Mouse (Mus musculus): ENCODE results near the gene Hipk2.

Gene Hipk2

DNA sequence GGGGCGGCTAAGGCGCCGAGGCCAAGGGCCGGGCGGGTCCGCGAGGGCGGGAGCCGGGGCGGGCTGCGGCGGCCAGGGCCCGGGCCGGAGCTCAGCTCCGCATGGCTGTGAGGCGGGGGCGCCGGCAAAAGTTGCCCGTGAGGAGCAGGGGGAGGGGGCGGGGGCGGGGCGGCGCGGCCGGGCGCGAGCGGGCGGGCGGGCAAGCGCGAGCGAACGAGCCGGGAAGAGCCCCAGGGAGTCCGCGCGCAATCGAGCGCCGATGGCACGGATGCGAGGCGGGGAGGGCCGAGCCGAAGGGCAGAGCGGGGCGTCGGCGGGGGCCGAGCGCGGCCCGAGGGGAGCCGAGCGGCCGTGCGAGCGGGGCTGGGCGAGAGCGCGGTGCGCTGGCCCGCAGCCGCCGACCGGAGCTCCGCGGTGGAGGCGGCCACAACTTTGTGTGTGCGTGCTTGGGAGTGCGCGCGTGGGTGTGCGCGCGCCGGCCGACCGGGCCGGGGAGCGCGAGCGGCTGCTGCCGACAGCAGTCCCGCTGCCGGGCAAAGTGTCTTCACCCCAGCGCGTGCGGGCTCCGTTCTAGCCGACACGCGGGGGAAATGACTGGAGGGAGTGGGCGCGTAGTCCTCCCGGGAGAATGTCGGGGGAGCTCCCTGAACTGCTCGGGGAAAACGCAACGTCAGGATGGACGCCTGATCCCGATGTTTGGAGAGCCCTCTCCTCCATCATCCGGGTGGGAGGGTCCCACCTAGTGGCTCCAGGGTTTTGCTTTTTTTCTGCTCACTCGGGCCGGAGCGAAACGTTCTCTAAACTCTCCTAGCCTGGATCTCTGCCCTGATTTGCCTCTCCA, at the start of gene Hipk2:
Hipk2 (minus strand) TSS at position 95 of the 841 bp plus-strand sequence.
- no peak for DNase-seq (ENCODE audit: extremely low read depth, low read depth, low spot score)

DNA sequence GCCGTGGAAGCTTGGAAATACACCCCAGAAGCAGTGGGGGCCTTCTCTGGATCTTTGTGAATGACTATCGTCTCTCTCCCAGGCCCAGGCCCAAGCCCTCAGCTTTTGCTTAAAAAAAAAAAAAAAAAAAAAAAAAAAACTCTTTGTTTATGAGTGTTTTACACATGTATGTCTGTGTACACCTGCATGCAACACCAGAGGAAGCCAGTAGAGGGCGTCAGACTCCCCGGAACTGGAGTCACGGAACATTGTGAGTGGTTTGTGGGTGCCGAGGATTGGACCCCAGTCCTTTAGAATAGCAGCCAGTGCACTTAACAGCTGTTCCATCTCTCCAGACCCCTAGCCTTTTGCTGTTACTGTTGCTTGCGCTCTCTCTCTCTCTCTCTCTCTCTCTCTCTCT, 49.8 kb upstream of the Hipk2 start:
- no peak for DNase-seq (ENCODE audit: extremely low read depth, low read depth, low spot score)

DNA sequence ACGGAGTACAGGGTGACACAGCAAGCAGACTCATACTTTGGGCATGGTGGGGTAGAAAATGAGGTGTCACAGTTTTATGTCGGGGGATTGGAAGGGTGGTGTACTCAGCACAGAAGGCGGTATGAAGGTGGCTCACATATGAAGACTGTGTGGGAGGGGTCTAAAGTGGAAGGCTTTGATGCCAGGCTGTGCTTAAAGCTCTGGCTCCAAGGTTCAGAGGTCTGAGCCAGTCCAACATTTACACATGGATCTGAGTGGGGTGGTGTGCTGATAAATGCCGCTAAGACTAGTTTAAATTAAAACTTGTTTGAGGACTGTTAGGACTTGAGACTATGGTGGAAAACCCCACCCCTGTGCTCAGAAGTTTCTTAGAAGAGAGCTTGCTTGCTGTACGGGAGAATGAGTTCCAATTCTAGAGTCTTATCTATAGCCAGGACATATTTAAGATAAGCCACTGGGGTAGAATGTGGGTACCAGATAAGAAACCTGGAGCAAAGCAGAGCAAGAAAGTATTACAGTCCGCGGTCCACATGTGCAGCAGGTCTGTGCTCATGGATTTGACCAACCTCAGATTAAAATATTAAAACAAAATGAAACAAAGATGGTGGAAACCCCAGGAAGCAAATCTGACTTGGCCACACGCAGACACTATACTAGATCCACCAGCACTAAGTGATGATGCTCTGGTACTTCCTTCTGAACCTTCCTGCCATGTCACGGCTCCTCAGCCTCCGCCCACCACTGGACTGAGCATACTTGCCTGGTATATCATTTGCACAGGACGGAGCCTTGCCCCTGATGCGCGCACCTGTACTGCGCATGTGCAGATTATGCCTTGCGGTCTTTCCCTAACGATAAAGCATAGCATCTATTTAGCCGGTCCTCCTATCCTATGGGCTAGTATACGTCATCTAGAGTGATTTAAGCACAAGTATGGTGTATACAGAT, 48.2 kb upstream of the Hipk2 start:
- no peak for DNase-seq (ENCODE audit: extremely low read depth, low read depth, low spot score)

DNA sequence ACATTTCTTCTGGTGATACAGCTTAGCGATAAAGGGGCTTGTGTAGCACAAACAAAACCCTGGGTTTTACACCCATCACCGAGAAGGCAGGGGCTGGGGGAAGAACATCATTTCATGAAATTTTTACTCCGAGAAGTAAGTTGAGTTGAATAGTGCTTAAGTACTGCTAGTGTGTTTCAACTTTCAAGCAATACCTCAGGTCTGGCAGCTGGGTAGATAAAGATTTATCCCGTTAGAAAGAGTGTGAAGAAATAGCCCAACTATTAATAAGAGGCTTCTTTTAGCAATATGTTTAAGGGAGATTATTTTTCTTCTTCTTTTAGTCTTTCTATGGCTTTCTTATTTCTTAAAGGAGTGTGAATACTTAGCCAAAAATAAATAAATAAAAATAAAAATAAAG, 47.5 kb upstream of the Hipk2 start:
- DNase-seq (ENCODE audit: extremely low read depth, low read depth, low spot score) = no peak

DNA sequence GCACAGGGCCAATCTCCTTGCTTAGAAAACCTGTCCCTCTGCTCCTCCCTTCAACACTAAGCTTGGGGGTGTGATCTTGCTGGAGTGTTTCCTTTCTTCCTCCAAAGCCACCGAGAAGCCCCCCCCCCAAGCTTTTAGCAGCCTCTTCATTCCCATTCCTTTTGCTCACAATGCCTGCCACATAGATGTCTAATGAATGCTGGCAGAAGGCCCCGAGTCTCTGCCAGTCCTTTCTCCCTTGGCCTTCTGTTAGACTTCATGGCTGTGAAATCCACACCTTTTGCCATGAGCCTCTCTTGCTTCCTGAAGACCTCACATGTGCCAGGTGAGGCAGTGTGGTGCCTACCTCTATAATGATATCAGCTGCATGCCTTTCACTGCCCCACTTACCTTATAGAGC, 46.6 kb upstream of the Hipk2 start:
- DNase-seq (ENCODE audit: extremely low read depth, low read depth, low spot score) = no peak

DNA sequence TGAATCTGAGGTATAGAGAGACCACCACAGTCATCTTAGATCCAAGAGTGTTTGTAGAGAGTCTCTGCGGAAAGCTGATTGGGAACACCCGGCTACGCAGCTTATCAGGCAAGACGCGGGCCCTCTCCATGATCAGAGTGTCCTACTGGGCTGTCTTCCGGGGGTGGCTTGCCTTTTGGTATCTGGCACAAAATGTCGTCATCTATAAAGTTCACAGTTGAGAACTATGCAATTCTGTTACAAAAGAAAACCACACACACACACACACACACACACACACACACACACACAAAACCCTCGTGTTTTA, 45.8 kb upstream of the Hipk2 start:
- no peak for DNase-seq (ENCODE audit: extremely low read depth, low read depth, low spot score)

DNA sequence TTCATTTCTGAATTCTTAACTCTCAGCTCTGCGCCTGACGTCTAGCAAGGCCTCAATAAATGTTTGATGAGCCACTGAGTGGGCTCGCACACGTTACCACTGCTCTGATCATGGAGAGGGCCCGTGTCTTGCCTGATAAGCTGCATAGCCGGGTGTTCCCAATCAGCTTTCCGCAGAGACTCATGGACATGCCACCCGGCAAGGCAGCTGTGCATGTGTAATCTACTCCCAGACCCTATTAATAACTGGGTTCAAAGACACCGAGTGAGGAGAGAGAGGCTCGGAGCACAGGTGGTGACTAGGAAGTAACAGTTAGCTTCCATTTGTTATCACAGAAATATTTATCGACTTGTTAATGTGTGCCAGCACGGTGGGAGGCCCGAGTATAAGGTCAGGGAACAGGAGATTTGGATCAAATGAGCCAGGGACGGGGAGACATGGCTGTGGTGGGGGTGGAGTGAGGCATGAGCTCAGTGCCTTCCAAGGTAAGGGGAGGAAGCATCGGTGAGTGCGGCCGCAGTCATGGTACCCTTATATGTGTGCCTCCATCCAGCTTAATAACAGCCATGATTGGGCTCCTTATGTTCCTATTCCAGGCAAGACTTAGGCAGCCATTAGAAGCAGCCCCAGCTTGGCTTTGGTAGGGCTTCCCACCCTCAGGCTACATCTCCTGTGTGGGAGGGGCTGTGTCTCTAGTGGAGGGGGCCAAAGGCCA, 45.3 kb upstream of the Hipk2 start:
- DNase-seq (ENCODE audit: extremely low read depth, low read depth, low spot score) = no peak

DNA sequence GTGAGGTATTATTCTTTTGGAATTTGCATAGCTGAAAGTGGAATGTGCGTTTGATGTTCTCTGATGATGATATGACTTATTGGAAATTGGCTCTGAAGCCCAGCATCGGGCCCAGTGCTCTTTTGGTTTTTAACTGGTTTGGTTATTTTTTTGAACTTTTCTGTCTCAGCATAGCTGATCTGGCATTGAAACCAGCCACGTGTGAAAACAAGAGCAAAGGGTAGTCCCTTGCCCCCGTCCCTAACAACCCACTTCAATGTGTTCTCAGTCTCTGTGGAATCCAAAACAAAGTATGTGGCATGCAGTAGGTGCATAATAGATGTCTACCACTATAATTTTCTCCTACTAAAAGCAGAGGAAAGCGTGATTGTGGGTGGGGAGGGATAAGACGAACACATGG, 44.2 kb upstream of the Hipk2 start:
- no peak for DNase-seq (ENCODE audit: extremely low read depth, low read depth, low spot score)

DNA sequence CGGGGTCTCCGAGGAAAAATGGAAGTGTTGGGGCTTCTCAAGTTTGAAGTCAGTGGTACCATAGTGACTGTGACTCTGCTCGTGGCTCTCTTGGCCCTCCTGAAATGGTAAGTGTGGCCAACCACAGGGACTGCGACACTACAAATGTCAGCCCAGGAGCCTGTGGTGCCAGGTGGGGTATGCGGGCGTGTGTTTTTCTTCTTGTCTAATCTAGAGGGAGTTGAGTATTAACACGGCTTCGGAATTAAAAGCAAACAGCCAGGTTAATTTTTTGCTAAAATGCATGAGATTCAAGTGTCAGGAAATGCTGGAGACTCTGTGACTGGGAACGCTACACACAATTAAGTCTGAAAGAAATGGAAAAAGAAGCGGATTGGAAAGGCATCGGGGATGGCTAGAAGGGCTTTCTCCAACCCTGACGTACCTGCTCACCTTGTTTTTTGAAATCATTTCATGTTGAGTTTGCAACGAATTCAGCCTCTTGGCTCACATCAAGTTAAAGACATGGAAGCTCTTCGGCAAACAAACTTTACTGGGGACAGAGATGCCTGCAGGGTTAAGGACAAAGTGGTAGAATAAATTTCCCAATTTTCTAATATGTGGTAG, 43.3 kb upstream of the Hipk2 start:
- DNase-seq (ENCODE audit: extremely low read depth, low read depth, low spot score) = peak; percentile 5

DNA sequence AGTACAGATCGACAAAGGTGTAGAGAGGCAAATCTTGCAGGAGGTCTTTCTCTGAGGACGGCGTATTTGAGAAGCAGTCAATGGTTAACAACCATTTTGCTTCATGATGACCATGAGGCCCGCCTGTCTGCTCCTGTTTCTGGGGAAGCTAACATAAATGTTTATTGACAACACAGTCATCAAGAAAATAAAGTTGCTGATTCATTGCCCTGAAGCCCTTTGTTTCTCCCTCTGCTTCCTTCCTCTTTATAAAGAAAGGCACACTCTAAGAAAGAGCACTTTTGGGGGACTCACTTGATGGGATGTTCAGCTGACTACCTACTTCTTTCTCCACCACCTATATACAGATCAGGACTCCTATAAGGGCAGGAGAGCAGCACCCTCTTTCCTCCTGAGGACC, 42.8 kb upstream of the Hipk2 start:
- no peak for DNase-seq (ENCODE audit: extremely low read depth, low read depth, low spot score)

DNA sequence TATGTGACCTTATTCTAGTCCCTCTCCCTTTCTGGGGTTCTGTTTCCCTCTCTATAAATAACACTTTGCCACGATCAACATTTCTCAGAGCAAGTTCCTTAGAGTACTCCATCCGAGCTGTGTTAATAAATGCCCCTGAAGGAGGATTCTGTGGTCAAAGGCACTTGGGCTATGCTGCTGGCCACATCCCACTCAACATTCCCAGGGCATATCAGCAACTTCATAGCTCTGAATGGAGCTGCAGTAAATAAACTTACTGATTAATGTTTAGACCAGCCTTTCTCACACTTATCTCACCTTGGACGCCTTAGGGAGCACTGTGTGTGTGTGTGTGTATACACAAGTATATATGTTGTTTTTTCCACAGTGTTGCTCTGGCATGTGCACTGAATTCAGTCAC, 41.5 kb upstream of the Hipk2 start:
- no peak for DNase-seq (ENCODE audit: extremely low read depth, low read depth, low spot score)

DNA sequence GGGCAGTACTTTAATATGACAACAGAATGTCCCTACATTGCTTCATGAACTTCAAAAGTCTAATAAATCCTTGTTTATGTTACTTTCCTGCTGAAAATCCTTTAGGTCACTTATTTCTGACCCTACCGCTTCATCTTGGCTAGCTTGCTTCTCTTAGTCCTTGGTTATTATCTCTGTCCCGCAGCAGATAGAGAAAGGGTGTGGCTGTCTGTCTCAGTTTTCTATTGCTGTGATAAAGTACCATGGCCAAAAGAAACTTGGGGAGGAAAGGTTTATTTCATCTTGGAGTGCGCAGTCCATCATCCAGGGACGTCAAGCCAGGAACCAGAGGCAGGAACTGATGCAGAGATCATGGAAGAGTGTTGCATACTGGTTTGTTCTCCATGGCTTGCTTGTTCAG, 40.6 kb upstream of the Hipk2 start:
- DNase-seq (ENCODE audit: extremely low read depth, low read depth, low spot score) = no peak

DNA sequence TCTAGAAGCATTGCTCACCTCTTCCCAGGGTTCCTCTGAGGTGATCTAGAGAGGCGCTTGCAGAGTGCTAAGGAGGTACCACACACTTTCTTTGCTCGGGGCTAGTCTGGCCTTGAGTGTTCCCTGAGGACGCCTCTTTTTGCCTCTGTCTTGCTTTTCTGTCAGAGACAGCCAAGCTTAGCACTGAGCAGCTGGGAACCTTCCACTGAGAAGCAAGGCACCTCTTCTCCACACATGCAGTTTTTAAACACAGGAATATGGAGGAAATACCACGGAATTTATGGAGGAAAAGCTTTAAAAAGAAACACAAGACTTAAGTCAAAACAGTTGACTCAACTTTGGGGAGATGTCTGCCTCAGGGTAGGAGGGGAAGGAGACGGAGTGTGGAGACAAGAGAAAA, 39.8 kb upstream of the Hipk2 start:
- DNase-seq (ENCODE audit: extremely low read depth, low read depth, low spot score) = no peak

DNA sequence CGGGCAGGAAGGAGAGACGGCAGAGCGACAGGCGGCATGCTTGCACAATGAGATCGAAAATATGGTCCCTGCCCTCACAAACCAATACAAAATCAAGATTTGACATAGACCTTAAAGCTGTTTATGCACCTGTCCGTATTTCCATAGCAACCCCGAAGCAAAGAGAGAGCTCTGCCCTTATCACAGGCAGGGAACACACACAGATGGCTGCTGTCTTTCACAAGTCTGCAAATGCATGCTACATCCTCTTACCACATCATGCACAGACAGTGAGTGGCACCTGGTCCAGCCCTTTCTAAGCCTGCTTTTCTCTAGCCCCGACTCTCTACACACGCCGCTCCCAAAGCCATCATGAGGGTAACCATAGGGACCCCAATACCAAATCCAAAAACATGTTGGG, 38.2 kb upstream of the Hipk2 start:
- DNase-seq (ENCODE audit: extremely low read depth, low read depth, low spot score) = no peak

DNA sequence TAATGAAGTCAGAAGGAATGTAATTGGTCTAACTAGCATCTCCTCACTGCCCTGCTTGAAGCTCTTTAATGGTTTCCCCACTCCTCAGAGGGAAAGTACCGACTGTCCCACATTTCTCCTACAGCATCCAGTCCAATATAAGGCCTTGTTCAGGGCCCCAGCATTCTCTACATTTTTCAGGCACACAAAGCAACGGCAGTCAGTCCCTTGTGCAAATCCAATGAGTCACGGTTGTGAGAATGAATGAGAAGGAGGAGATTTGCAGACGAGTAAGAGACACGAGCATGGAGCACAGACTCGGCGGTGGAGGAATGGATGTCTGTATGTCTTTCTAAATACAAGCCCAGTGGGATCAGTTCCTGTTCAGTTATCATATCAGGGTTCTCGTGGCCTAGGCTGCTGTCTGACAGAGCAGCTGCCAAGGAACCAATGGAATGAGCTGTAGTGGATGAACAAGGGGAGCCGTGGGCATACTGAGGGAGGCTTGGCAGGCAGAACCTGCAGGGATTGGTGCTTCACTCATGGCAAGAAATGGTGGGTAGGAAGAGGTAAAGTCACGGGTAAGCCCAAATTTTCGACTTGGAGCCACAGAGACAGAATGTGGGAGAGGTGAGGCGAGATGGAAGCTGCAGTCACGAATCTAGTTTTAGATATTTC, 37.5 kb upstream of the Hipk2 start:
- no peak for DNase-seq (ENCODE audit: extremely low read depth, low read depth, low spot score)

DNA sequence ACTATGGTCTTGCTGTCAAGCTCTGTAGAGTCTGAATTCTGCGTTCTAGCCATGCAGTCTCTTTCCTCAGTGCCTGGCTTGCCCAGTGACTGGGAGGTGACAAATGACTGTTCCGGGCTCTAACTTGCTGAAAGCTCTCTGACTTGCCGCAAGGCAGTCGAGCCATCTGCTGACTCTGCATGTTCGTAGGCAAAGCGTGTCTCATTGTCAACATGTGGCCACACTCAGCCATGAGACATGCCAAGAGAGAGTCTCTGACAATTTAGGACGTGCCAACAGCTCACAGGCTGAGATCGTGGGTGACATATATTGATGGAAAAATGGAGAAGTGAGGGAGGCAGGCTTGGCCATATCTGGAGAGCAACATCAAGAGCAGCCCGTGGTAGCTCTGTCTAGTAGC, 36.9 kb upstream of the Hipk2 start:
- no peak for DNase-seq (ENCODE audit: extremely low read depth, low read depth, low spot score)

DNA sequence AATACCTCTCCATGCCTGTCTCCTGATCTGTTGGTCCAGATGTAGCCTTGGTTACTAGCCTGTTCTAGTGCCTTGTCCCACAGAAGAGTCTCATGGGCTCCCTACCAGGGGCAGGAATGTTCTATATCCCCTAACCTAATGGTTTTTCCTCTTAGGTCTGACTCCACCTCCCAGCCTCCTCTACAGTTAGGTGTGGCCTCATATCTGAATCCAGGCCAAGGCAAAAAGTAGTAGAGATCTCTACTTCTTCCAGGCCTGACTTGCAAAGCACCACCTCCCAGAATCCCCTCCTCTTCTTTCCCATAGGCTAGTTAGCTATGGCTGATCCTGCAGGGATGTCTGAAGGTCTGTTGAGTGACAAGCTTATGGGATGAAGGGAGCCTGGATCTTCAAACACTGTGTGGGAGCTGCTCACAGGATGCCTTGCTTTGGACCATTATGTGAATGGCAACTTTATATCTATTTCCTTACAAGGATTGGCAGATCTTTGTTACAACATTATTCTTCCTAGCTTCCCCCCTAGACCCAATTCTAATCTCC, 36.2 kb upstream of the Hipk2 start:
- no peak for DNase-seq (ENCODE audit: extremely low read depth, low read depth, low spot score)

DNA sequence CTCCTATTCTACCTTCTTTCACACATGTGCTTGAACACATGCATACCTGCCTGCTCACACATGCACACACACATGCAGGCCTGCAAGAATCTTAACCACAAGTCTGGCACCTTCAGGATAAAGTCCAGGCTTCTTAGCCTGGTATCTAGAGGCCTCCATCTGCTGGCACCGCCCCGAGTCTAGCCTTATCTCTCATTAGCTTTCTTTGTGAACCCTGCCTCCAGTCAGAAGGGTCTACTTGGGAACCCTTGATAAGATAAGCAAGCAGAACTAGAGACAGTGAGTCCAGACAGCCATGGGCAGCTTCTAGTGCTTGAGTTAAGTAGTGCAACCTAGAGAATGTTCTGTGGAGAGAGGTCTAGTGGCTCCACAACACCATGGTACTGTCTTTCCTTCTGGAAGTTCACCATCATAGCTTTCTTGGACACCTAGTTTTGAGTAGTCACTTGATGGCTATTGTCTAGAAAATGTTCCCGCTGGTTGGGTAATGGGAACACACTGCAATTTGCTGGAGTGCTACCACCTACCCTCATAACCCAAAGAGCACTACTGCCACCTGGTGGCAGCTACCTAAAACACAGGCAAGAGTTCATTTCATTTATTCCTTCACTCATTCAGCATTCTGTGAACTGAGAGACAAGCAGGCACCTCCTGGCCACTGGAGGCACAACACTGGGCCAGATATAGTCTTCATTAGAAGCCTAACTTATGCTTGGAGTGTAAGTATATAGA, 35.0 kb upstream of the Hipk2 start:
- DNase-seq (ENCODE audit: extremely low read depth, low read depth, low spot score) = no peak

DNA sequence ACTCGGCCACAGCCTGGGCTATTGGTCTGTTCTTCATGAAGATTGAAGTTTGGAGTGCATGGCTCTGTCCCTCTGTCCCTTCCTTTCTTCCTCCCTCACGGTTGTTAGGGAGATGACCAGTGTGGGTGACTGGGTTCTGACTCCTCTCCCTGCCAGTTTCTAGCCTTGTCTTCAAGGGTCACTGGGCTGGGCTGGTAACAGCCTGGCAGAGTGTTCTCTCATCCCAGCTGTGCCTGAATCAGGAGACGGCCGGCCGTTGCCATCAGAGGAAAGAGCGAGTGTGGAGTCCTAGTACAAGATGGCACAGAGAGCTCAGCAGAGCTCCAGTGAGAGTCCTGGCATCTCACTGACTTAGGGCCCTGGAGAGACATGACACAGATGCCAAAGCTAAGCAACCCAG, 32.4 kb upstream of the Hipk2 start:
- DNase-seq (ENCODE audit: extremely low read depth, low read depth, low spot score) = no peak

DNA sequence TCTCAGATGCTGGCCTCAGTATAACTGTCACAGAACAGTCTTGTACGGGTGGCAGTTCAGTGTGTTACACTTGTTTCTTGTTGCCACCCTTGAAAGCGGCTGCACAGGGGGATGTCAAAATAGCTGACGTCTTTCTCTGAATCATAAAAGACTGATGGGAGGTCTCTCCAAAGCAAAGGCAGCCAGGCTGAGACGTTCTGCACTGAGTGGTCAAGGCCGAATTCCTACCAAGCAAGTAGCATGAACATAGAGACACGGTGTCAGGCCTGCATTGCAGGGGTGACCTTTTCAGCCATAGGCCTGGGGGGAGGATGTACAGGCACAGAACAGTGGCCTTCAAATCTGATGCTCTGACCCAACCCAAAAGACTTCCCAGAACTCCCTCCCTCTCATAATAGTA, 30.0 kb upstream of the Hipk2 start:
- DNase-seq (ENCODE audit: extremely low read depth, low read depth, low spot score) = no peak
